Mouse (Mus musculus): ENCODE data around the gene Nuak2. TPM values are rescaled to one million over a fixed set of nuclear protein-coding genes. Genes with fewer than 3 reads are reported as not detected.

Gene Nuak2
- polyA plus RNA-seq, 1 experiment from 2014 or later: 87.1 TPM

DNA sequence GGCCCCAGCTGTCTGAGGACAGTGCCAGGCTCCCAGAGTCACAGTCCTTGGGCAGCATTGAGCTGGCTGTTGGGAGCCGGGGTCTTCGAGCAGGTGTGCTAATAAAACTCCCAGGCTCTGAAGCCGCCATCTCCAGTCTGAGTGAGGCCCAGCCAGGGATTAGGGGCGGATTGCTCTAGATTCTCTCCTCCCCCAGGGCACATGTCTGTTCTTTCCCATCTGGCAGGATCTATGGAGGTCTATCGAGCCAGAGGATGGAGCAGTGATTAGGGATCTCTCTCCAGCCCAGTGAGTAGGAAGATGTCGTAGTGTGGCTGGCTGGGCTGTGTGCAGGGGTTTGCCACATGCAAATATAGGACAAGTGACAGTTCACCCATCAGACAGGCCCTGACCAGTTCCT is 51.0 kb downstream of the Nuak2 start:
- 86% methylated on average over 6 of the region's 6 CpGs for WGBS
- no peak for DNase-seq (ENCODE audit: low spot score)
- Histone ChIP-seq H3K9me3 (replicated peaks) (no peaks in the 10 kb centered on the region), H3K27me3 (ENCODE audit: low read depth, poor library complexity, severe bottlenecking) (no peaks in the 10 kb centered on the region), H3K4me1 (peaks cover 35% of the 10 kb centered on the region), H3K27ac (replicated peaks) (peak overlapping the region; percentile 63), H3K36me3 (peaks cover 85% of the 10 kb centered on the region), H3K4me3 (no peak overlapping the region)

DNA sequence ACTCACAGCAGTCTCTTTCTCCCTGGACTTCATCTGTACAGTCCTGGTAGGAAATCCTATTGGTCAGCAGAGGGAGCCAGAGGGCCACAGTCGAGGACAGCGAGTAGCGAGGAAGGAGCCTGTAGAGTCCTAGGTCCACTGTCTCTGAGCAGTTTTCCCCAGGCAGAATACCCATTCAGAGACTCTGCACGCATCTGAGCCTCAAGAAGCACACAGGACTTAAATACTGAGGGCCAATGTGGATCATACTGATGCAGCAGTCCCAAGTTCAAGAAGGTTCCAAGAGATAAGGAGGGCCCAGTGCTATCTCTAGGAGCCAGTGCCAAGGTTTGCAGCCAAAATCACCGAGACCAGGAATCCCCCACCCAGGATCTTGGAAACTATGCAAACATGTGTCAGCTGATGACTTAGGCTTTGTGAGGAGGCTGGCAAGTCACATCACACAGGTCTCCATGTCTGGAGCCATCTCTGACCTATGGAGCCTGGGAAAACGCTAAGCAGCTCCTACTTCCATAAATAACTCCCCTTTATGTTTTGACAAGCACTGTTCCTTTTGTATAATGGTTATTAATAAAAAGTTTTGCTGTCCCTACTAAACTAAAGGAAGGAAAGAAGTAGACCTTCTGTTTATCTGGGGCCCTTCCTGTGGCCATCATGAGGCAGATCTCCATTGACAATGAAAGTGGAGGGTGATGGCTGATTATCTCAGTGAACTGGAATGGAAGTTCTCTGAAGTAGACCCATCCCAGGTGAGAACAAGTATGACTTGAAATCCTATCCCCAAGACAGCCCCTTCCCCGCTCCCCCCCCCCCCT is 52.0 kb downstream of the Nuak2 start:
- peak; percentile 76 for DNase-seq (ENCODE audit: low spot score)
- H3K4me1 ChIP-seq: peaks cover 45% of the 10 kb centered on the region
- H3K4me3 ChIP-seq: no peak overlapping the region
- WGBS: 40% methylated on average over 7 of the region's 7 CpGs
- no peaks in the 10 kb centered on the region for H3K9me3 ChIP-seq (replicated peaks)
- H3K27me3 ChIP-seq (ENCODE audit: low read depth, poor library complexity, severe bottlenecking): no peaks in the 10 kb centered on the region
- peaks cover 85% of the 10 kb centered on the region for H3K36me3 ChIP-seq
- peak overlapping the region; percentile 63 for H3K27ac ChIP-seq (replicated peaks)

DNA sequence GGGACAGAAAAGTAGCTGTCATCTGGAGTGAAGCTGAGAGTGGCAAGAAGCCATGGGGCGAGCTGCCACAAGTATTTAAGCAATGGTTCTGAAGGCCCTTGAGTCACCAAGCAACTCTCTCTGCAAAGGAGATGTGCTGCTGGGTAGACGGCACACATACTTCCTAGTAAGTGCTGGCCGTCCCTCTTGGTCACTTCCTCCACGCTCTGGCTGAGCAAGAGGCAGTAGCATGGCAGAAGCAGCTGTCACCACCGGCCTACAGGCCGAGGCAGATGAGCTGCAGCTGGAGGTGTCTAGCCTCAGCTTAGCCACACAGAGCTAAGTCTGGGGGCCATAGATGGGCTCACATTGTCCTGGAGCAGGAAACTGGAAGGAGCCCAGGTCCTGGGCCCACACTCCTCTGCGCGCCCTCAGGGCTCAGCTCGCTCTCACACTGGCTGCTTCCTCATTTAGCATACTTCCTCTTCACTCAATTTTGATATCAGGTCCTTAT is 54.8 kb downstream of the Nuak2 start:
- Histone ChIP-seq H3K4me3 (no peak overlapping the region), H3K9me3 (replicated peaks) (no peaks in the 10 kb centered on the region), H3K27ac (replicated peaks) (peak overlapping the region; percentile 69), H3K4me1 (peaks cover 70% of the 10 kb centered on the region), H3K27me3 (ENCODE audit: low read depth, poor library complexity, severe bottlenecking) (no peaks in the 10 kb centered on the region), H3K36me3 (peaks cover 89% of the 10 kb centered on the region)
- no peak for DNase-seq (ENCODE audit: low spot score)
- 90% methylated on average over 9 of the region's 9 CpGs for WGBS

DNA sequence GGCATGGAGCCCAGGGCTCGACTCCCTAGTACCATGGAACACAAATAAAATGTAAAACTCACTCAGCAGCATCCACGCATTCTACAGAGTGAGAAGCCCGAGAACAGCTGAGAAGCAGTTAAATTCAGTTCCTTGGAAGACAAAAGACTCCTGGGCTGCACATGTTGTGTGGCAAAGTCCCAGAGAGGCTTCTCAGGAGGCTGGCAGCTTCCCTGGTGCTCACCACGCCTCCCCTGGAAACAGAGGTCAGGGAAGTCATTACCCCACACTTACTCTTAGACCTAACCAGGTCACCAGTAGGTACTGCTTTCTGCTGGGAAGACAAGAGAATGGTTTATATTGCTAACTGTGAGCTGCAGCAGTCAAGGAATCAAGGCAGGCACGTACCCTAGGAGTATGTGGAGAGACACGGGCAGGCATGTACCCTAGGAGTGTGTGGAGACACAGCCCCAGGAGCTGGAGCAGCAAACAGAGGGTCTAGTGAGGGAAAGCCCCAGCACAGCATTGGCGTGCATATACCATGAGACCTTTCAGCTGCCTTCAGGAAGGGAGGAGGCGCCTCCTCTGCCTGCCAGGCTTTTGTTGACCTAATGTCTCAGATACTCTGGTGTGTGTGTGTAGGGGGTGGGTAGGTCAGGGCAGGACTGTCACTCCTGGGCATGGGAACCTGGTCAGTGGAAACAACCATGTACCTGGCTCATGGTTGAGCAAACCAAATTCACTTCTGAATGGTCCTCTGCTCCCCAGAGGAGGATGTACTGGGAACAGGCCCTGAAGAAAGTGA is 55.6 kb downstream of the Nuak2 start:
- WGBS: 64% methylated on average over 8 of the region's 8 CpGs
- no peak overlapping the region for H3K4me3 ChIP-seq
- peak overlapping the region; percentile 69 for H3K27ac ChIP-seq (replicated peaks)
- DNase-seq (ENCODE audit: low spot score): no peak
- no peaks in the 10 kb centered on the region for H3K27me3 ChIP-seq (ENCODE audit: low read depth, poor library complexity, severe bottlenecking)
- H3K36me3 ChIP-seq: peaks cover 88% of the 10 kb centered on the region
- H3K4me1 ChIP-seq: peaks cover 69% of the 10 kb centered on the region
- H3K9me3 ChIP-seq (replicated peaks): no peaks in the 10 kb centered on the region

DNA sequence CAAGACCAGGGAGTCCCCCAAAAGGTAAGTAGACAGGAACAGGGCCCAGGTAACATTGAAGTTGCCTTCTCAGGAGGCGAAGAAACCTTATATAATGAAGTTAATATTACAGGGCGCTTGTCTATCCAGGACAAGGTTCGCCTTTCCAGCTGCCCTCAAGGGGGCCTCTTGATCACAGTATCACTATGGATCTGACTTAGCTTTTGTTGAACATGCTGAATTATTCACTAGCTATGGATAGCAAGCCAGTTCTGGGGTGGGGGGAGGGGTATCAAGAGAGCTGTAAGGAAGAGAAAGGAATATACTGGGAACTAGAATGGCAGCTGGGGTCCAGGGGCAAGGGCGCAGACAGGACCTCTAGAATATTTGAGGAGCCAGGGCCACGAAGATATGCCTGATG is 56.4 kb downstream of the Nuak2 start:
- Histone ChIP-seq H3K27me3 (ENCODE audit: low read depth, poor library complexity, severe bottlenecking) (no peaks in the 10 kb centered on the region), H3K4me1 (peaks cover 69% of the 10 kb centered on the region), H3K36me3 (peaks cover 90% of the 10 kb centered on the region), H3K27ac (replicated peaks) (peak overlapping the region; percentile 69), H3K9me3 (replicated peaks) (no peaks in the 10 kb centered on the region), H3K4me3 (no peak overlapping the region)
- 91% methylated on average over 5 of the region's 5 CpGs for WGBS
- no peak for DNase-seq (ENCODE audit: low spot score)

DNA sequence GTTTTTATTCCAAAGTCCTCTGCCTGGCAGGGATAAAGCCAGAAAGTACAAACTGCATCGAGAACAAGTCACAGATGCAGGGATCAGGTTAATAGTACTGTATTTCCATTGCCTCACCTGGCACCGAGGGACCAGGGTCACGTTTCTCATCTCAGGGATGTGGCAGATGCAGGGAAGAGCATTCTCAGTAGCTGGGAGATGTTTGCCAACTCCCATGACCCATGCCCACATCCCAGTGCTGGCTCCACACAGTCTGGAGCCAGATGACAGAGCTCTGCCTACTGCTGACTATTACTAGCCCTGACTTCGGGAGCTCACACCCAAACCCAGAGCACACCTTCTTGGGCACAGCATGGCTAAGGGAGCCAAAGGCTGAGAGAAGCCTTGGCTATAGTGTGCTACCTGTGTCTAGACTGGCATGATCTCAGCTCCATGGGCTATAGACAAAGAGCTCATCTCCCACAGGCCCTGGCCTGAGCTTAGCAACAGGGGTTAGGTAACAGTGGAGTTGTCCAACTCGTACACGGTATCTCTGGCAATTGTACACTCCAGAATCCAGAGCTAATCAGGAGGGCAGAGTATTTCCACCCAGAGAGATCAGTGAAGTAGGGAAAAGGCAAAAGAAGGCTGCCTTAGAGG is 57.1 kb downstream of the Nuak2 start:
- peaks cover 69% of the 10 kb centered on the region for H3K4me1 ChIP-seq

DNA sequence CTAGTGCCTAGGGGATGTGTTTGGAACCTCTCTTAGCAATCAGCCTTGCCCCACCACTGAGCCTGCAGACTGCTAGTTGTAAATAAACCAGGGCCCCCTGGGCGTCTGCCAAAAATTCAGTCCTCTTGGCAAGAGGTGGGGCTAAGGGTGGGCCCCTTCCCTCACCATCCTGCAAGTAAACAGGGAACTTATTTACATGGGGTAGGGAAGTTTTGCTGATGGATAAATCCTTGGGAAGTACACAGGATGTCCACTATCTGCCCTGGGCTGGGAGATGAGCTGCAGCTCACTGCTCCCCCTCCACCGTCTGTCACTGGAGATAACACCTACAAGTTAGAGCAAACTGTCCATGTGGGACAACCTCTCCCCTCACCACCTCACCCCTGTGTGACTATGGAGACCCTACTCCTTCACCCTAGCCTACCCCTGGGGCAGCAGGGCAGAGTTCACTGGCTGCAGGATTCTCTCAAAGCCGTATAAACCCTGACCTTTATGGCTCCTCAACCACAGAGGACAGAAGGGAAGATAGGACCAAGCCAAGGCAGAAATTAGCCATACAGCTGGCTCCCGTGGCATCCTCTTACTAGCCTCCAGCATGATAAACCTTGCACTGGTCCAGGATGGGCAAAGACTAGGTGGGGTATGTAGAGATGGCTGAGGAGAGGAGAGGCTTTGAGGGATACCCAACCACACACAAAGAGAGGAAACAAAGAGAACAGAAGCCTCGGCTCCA is 58.4 kb downstream of the Nuak2 start:
- peak overlapping the region; percentile 69 for H3K27ac ChIP-seq (replicated peaks)
- no peak overlapping the region for H3K4me3 ChIP-seq
- peaks cover 96% of the 10 kb centered on the region for H3K36me3 ChIP-seq
- no peaks in the 10 kb centered on the region for H3K9me3 ChIP-seq (replicated peaks)
- peaks cover 69% of the 10 kb centered on the region for H3K4me1 ChIP-seq
- 64% methylated on average over 5 of the region's 5 CpGs for WGBS
- H3K27me3 ChIP-seq (ENCODE audit: low read depth, poor library complexity, severe bottlenecking): no peaks in the 10 kb centered on the region
- DNase-seq (ENCODE audit: low spot score): no peak

More for the DNA sequence above, 57.1 kb downstream of the Nuak2 start:
- no peak for DNase-seq (ENCODE audit: low spot score)
- Histone ChIP-seq H3K4me3 (no peak overlapping the region), H3K27ac (replicated peaks) (peak overlapping the region; percentile 69), H3K36me3 (peaks cover 94% of the 10 kb centered on the region), H3K27me3 (ENCODE audit: low read depth, poor library complexity, severe bottlenecking) (no peaks in the 10 kb centered on the region), H3K9me3 (replicated peaks) (no peaks in the 10 kb centered on the region)
- 95% methylated on average over 6 of the region's 6 CpGs for WGBS

DNA sequence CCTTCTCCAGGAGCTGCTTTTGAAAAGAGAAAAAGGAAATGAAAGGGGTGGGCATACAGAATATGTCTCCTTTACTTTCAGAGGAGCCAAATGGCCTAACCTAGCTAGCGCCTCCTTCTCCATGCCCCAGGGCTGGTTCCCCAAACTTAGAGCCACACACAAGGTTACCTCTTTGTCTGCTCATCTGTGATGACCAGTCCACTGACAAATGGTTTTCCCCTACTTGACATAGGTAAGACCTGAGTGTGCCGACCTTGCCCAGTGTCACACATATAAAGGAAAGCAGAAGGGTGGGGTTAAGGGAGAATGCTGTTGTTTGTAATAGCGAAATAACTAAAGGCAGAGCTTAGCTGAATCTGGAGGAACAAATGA is 58.9 kb downstream of the Nuak2 start:
- Histone ChIP-seq H3K27ac (replicated peaks) (peak overlapping the region; percentile 69), H3K9me3 (replicated peaks) (no peaks in the 10 kb centered on the region), H3K27me3 (ENCODE audit: low read depth, poor library complexity, severe bottlenecking) (no peaks in the 10 kb centered on the region), H3K4me1 (peaks cover 69% of the 10 kb centered on the region), H3K4me3 (no peak overlapping the region), H3K36me3 (peaks cover 96% of the 10 kb centered on the region)
- WGBS: 77% methylated on average over 3 of the region's 3 CpGs
- no peak for DNase-seq (ENCODE audit: low spot score)

DNA sequence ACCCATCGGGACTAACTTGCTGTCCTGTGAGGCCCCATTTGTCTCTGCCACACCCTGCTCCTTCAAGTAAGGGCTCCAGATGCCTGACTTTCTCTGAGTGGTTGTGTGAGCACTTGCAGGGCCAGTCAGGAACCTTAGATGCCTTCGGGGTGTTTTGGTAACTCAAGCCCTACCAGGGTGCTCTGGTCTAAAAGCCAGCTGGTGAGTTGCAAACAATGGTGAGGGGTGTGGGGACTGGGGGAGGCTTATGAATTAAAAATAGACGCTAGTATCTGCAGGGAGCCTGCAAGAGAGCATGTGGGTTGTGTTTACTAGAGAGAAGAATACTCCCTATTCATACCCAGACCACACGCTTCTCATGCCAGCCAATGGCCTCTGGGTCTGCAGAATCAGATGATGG is 59.3 kb downstream of the Nuak2 start:
- 72% methylated on average over 4 of the region's 4 CpGs for WGBS
- H3K4me1 ChIP-seq: peaks cover 69% of the 10 kb centered on the region
- H3K4me3 ChIP-seq: no peak overlapping the region
- peaks cover 96% of the 10 kb centered on the region for H3K36me3 ChIP-seq
- H3K27ac ChIP-seq (replicated peaks): peak overlapping the region; percentile 69
- H3K27me3 ChIP-seq (ENCODE audit: low read depth, poor library complexity, severe bottlenecking): no peaks in the 10 kb centered on the region
- H3K9me3 ChIP-seq (replicated peaks): no peaks in the 10 kb centered on the region
- no peak for DNase-seq (ENCODE audit: low spot score)

DNA sequence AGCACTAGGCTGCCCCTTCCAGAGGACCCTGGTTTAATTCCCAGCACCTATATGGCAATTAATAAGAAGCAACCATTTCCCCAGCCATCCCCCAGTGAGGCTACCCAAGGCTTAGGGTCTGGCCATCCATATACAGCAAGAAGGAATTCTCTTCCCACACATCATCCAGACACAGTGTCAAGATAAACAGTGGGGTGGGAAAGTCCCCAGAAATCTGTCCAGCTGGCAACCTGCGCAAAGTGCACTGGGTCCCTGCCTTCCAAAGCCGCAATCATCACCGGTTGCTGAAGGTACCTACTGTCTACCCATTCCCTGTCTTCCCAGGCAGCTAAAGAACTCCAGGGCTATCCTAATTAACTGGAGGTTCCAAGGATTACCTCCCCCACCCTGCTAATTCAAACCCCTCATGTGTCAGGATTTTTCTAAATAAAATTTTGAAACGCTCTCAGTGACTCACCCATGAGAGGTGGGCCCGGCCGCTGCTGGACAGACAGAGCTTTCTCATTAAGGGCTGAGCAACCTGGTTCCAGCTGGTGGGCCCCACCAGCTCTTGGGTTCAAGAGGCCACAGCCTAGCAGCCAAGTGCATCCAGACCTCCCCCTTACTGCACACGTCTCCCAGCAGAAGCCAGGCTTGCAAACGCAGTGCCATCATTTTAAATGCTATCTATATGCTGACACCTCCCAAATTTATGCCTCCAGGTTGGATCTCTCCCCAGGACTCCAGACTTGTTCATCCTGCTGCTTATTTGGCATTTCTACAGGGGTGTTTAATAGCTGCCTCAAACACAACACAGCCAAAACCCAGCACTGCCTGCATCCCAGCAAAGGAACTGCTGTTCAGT is 60.5 kb downstream of the Nuak2 start:
- 84% methylated on average over 8 of the region's 8 CpGs for WGBS
- DNase-seq (ENCODE audit: low spot score): no peak
- Histone ChIP-seq H3K27ac (replicated peaks) (0 out of 2 replicates have a peak overlapping the region, but pooled peaks have one; percentile 42), H3K27me3 (ENCODE audit: low read depth, poor library complexity, severe bottlenecking) (no peaks in the 10 kb centered on the region), H3K9me3 (replicated peaks) (no peaks in the 10 kb centered on the region), H3K4me3 (no peak overlapping the region), H3K4me1 (peaks cover 65% of the 10 kb centered on the region), H3K36me3 (peaks cover 96% of the 10 kb centered on the region)

DNA sequence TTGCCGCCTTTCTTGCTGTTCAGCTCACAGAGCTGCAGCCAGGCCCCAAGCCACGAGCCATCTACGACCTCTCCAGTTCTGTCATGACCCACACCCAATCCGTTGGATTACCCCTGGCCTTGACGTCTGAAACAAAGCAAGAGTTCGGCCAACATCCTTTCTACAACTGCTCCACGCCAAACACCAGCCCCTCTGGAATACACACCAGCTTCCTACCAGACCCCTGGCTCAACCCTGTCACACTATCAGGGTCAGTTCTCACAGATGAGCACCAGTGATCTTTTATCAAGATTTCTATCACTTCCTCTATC is 61.1 kb downstream of the Nuak2 start:
- 74% methylated on average over 7 of the region's 7 CpGs for WGBS

More for the DNA sequence above, 61.1 kb downstream of the Nuak2 start:
- Histone ChIP-seq H3K27me3 (ENCODE audit: low read depth, poor library complexity, severe bottlenecking) (no peaks in the 10 kb centered on the region), H3K27ac (replicated peaks) (0 out of 2 replicates have a peak overlapping the region, but pooled peaks have one; percentile 42), H3K4me1 (peaks cover 63% of the 10 kb centered on the region), H3K4me3 (no peak overlapping the region), H3K9me3 (replicated peaks) (no peaks in the 10 kb centered on the region), H3K36me3 (peaks cover 99% of the 10 kb centered on the region)
- no peak for DNase-seq (ENCODE audit: low spot score)

All from midbrain, embryonic 10.5 days (tissue).